17 mouse cellular contexts compared by ENCODE assay signal in genomic region chr5:137962945-137963344, GRCm38 (mm10). TPM values are rescaled to one million over a fixed set of nuclear protein-coding genes. Genes with fewer than 3 reads are reported as not detected.
A peak's percentile ranks its signal among the peaks of the same experiment; 100 is the strongest.
DNase-seq lines count a peak whose midpoint lies in the region; ATAC-seq and TF ChIP-seq lines count a peak whose summit lies in the region.
"Had no signal": no experiment of that assay in that cellular context is flagged by ENCODE, and none has a peak within 500 bp of the region (broad histone marks: within the 10 kb centered on the region; RNA-seq: fewer than 3 reads in every experiment).

TSS of gene Gjc3 (minus strand) at chr5:137963098.

- peak; percentile 8 to 26 for DNase-seq in cerebellum, adult 2 months
- DNase-seq in layer of hippocampus, adult 18-20 months (ENCODE audit: low spot score in 2 of 2) = peak in 1 of 2 experiments; percentile 22
- no peak for DNase-seq in layer of hippocampus, postnatal 10 days (ENCODE audit: low spot score in 2 of 2)
- no peak for DNase-seq in left cerebral cortex, postnatal 36 days (ENCODE audit: low spot score in 2 of 2)
- DNase-seq in spleen, adult 18-20 months = no peak
- no peak for DNase-seq in yolk sac, embryonic 10.5 days (ENCODE audit: low spot score)
- DNase-seq: adrenal gland, adult 8-10 months; heart, adult 18-20 months; kidney, adult 9 months; thymus, postnatal 36 days had no signal

- peak within 1 kb of the TSS; percentile 25 for H3K4me3 ChIP-seq in cerebellum, adult 2 months (replicated peaks; ENCODE audit: insufficient read depth, low read depth, low read length)
- H3K4me3 ChIP-seq in cortical plate, adult 2 months (ENCODE audit: insufficient read depth, low read length) = peak within 1 kb of the TSS; percentile 45
- H3K4me3 ChIP-seq: midbrain, embryonic 12.5 days; stomach, embryonic 15.5 days had no signal

- H3K27me3 ChIP-seq in cerebellum, adult 2 months (ENCODE audit: control insufficient read depth, insufficient read depth, low read length) = no peaks in the 10 kb centered on the region
- H3K27me3 ChIP-seq: midbrain, embryonic 12.5 days; stomach, embryonic 15.5 days had no signal

- no peak for ATAC-seq in cerebellum, adult (ENCODE audit: insufficient number of reproducible peaks, low FRiP score, low TSS enrichment)

- TF ChIP-seq POLR2A in cerebellum, adult 2 months (IDR thresholded peaks at IDR 0.05; ENCODE audit: borderline replicate concordance, insufficient read depth, low read length) = no peak
- no peak for TF ChIP-seq POLR2A in cortical plate, adult 2 months (IDR thresholded peaks at IDR 0.05; ENCODE audit: extremely low read depth, insufficient read depth, low read length)

- peak within 1 kb of the TSS; percentile 26; the same call in 1 of the 2 replicates for H3K27ac ChIP-seq in cerebellum, adult 2 months (ENCODE audit: insufficient read depth, low read length)
- peak within 1 kb of the TSS; percentile 96 for H3K27ac ChIP-seq in cortical plate, adult 2 months (ENCODE audit: insufficient read depth, low read length)
- H3K27ac ChIP-seq: midbrain, embryonic 12.5 days; stomach, embryonic 15.5 days had no signal

- TF ChIP-seq CTCF in cerebellum, adult 2 months (IDR thresholded peaks at IDR 0.05; ENCODE audit: borderline replicate concordance, insufficient read depth, low read depth, low read length) = no peak
- no peak for TF ChIP-seq CTCF in cortical plate, adult 2 months (IDR thresholded peaks at IDR 0.05; ENCODE audit: extremely low read depth, insufficient read depth, low read length)

- intact Hi-C loops in left cerebral cortex, postnatal 36 days (cut with DNase I) = no loop called here

- H3K4me1 ChIP-seq in cerebellum, adult 2 months (ENCODE audit: control insufficient read depth, insufficient read depth, low read length) = no peaks in the 10 kb centered on the region
- no peaks in the 10 kb centered on the region for H3K4me1 ChIP-seq in cortical plate, adult 2 months (ENCODE audit: control insufficient read depth, insufficient read depth, low read length)
- H3K4me1 ChIP-seq: midbrain, embryonic 12.5 days; stomach, embryonic 15.5 days had no signal

- 63% methylated on average over 8 of the region's 8 CpGs for WGBS in cerebellum, adult 2 months

RNA-seq across cellular contexts. Expression of gene Gjc3, which starts in this region (rescaled TPM):
- 75.6 and 85.7 TPM in 2 replicates for polyA plus RNA-seq in cerebellum, adult 2 months (2012; rRNA removed)
- 10 to 100 TPM; 21.4 to 22.4 TPM for total RNA-seq in layer of hippocampus, adult 18-20 months (2021)
- 1 to 10 TPM; 5.7 to 6.1 TPM for total RNA-seq in layer of hippocampus, postnatal 10 days (2021)
- polyA plus RNA-seq in cortical plate, adult 2 months (2012; rRNA removed) = 47.0 and 57.3 TPM in 2 replicates
- total RNA-seq in left cerebral cortex, postnatal 36 days (2021) = 10 to 100 TPM; 21.0 to 23.4 TPM
- polyA plus RNA-seq: forebrain, embryonic 11.5 days; limb, embryonic 11.5 days; liver, embryonic 16.5 days had no signal

Comparison
In these comparisons a context has a peak if more than half of its experiments do, and no peak if none do; other contexts are left out.
1. DNase-seq: peak in cerebellum, adult 2 months (2 of 2); none in layer of hippocampus, postnatal 10 days (0 of 2), left cerebral cortex, postnatal 36 days (0 of 2), spleen, adult 18-20 months (0 of 2) and yolk sac, embryonic 10.5 days (single experiment).